18 mouse cellular contexts compared by ENCODE assay signal in the genomic region with DNA sequence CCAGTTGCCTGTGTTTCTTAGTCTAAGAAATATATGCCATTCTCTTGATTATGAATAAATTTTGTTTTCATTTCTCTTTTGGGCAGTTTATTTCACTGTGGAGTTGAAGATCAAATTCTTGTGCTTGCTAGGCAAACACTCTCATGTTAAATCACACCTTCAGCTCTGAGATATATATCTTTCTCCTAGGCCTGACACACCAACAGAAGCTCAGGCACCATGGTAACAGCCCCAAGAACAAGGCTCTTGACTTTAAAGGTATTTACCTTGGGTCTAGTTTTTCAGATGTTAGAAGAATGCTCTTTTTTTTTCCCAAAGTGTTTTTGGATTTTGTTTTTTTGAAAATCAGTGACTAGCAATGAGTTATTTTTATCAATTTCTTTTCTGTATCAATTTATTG. TPM values are rescaled to one million over a fixed set of nuclear protein-coding genes. Genes with fewer than 3 reads are reported as not detected.
"Had no signal": no experiment of that assay in that cellular context is flagged by ENCODE, and none has a peak within 500 bp of the region (broad histone marks: within the 10 kb centered on the region; RNA-seq: fewer than 3 reads in every experiment).

No protein-coding gene starts in this region.

- H3K27ac ChIP-seq: limb, embryonic 12.5 days; liver, embryonic 13.5 days; macrophage; stomach, postnatal 0 days had no signal

- ATAC-seq: liver, postnatal 0 days had no signal

- H3K27me3 ChIP-seq: limb, embryonic 12.5 days; liver, embryonic 13.5 days; lung, embryonic 15.5 days; neural tube, embryonic 15.5 days had no signal

- H3K4me3 ChIP-seq: limb, embryonic 12.5 days; liver, embryonic 13.5 days; lung, embryonic 15.5 days; megakaryocyte, embryonic 14.5 days; myocyte; neural tube, embryonic 15.5 days had no signal

- H3K9me3 ChIP-seq: limb, embryonic 12.5 days; liver, embryonic 13.5 days; lung, embryonic 15.5 days; neural tube, embryonic 15.5 days had no signal

- H3K9ac ChIP-seq: limb, embryonic 12.5 days; liver, embryonic 13.5 days; liver, postnatal 0 days; lung, embryonic 15.5 days; neural tube, embryonic 15.5 days had no signal

- DNase-seq: kidney, adult 18-20 months; kidney, postnatal 10 days; liver; liver, embryonic 13.5 days; liver, postnatal 0 days; right cerebral cortex, adult 18-20 months; right cerebral cortex, postnatal 25 days had no signal

- H3K36me3 ChIP-seq: limb, embryonic 12.5 days; liver, embryonic 13.5 days; lung, embryonic 15.5 days; neural tube, embryonic 15.5 days had no signal

- H3K4me2 ChIP-seq: limb, embryonic 12.5 days; liver, embryonic 13.5 days; lung, embryonic 15.5 days; neural tube, embryonic 15.5 days had no signal

- H3K4me1 ChIP-seq: liver, embryonic 13.5 days had no signal

RNA-seq across cellular contexts. Expression of a gene that starts 12.4 kb away (rescaled TPM):
- polyA plus RNA-seq: limb, embryonic 12.5 days; liver, embryonic 13.5 days; macrophage; myocyte; neural tube, embryonic 11.5 days; small intestine, adult 2 months had no signal

RNA-seq across cellular contexts. Expression of a gene that starts 44.9 kb away (rescaled TPM):
- total RNA-seq: left cerebral cortex, postnatal 36 days had no signal
- polyA plus RNA-seq: kidney, embryonic 14.5 days; limb, embryonic 12.5 days; myocyte; neural tube, embryonic 11.5 days had no signal
